11 mouse cellular contexts compared by ENCODE assay signal in genomic region chr11:69421131-69421977, GRCm38 (mm10). TPM values are rescaled to one million over a fixed set of nuclear protein-coding genes. Genes with fewer than 3 reads are reported as not detected.
DNase-seq lines count a peak whose midpoint lies in the region; ATAC-seq and TF ChIP-seq lines count a peak whose summit lies in the region.
"Had no signal": no experiment of that assay in that cellular context is flagged by ENCODE, and none has a peak within 500 bp of the region (broad histone marks: within the 10 kb centered on the region; RNA-seq: fewer than 3 reads in every experiment).

No protein-coding gene starts in this region.

- no peak overlapping the region for H3K4me3 ChIP-seq in heart, postnatal 0 days (ENCODE audit: low read depth, low read length)
- peak overlapping the region; percentile 79 for H3K4me3 ChIP-seq in embryonic facial prominence, embryonic 13.5 days
- peak overlapping the region; percentile 61 for H3K4me3 ChIP-seq in liver, embryonic 13.5 days (replicated peaks)

- H3K4me2 ChIP-seq in heart, postnatal 0 days (ENCODE audit: low read depth, low read length) = peak overlapping the region; percentile 95; the same call in 1 of the 2 replicates
- H3K4me2 ChIP-seq in embryonic facial prominence, embryonic 13.5 days = peak overlapping the region; percentile 97
- peak overlapping the region; percentile 95 for H3K4me2 ChIP-seq in liver, embryonic 13.5 days

- intact Hi-C loops in heart, postnatal 14 days (cut with DNase I) = no loop called here
- intact Hi-C loops in left cerebral cortex, postnatal 4 days (cut with DNase I) = no loop called here

- H3K27me3 ChIP-seq in heart, postnatal 0 days (ENCODE audit: control insufficient read depth, insufficient read depth, low read length) = peaks cover 13% of the 10 kb centered on the region; the same call in 1 of the 2 replicates
- peaks cover 28% of the 10 kb centered on the region for H3K27me3 ChIP-seq in embryonic facial prominence, embryonic 13.5 days
- peaks cover 49% of the 10 kb centered on the region for H3K27me3 ChIP-seq in liver, embryonic 13.5 days

- no peak overlapping the region for H3K9ac ChIP-seq in heart, postnatal 0 days (replicated peaks; ENCODE audit: low read depth, low read length)
- 0 out of 2 replicates have a peak overlapping the region, but pooled peaks have one; percentile 27 for H3K9ac ChIP-seq in embryonic facial prominence, embryonic 13.5 days
- H3K9ac ChIP-seq in liver, embryonic 13.5 days = no peak overlapping the region

- no peak for TF ChIP-seq EP300 in heart, postnatal 0 days (IDR thresholded peaks at IDR 0.05; ENCODE audit: low read depth)

- no peaks in the 10 kb centered on the region for H3K9me3 ChIP-seq in heart, postnatal 0 days (replicated peaks; ENCODE audit: control insufficient read depth, low read length)
- H3K9me3 ChIP-seq in embryonic facial prominence, embryonic 13.5 days = no peaks in the 10 kb centered on the region
- H3K9me3 ChIP-seq in liver, embryonic 13.5 days (replicated peaks) = no peaks in the 10 kb centered on the region

- no peak for ATAC-seq in heart, postnatal 0 days (ENCODE audit: insufficient read depth, low read depth)
- ATAC-seq in embryonic facial prominence, embryonic 13.5 days (ENCODE audit: insufficient number of reproducible peaks, insufficient read depth, low FRiP score, low TSS enrichment, low read depth) = no peak
- no peak for ATAC-seq in liver, embryonic 13.5 days (ENCODE audit: low read depth)
- no peak for ATAC-seq in activated CD4-positive, CD25-positive, alpha-beta regulatory T cell, adult 4 months
- ATAC-seq: Patski had no signal

- peaks cover 16% of the 10 kb centered on the region for H3K4me1 ChIP-seq in heart, postnatal 0 days (ENCODE audit: control insufficient read depth, insufficient read depth)
- peaks cover 34% of the 10 kb centered on the region for H3K4me1 ChIP-seq in embryonic facial prominence, embryonic 13.5 days
- H3K4me1 ChIP-seq in liver, embryonic 13.5 days (replicated peaks) = peaks cover 67% of the 10 kb centered on the region

- DNase-seq in heart, postnatal 0 days (ENCODE audit: low spot score) = peak; percentile 5
- DNase-seq in heart, postnatal 14 days = no peak
- DNase-seq in embryo, embryonic 10.5 days (ENCODE audit: low spot score) = peak; percentile 32
- no peak for DNase-seq in liver, embryonic 13.5 days
- no peak for DNase-seq in layer of hippocampus, postnatal 14 days (ENCODE audit: low spot score in 2 of 2)
- no peak for DNase-seq in left cerebral cortex, postnatal 4 days
- DNase-seq: gastrocnemius, adult 2 months; layer of hippocampus, postnatal 36 days had no signal

- H3K36me3 ChIP-seq in heart, postnatal 0 days (replicated peaks; ENCODE audit: control insufficient read depth, insufficient read depth, low read length) = no peaks in the 10 kb centered on the region
- no peaks in the 10 kb centered on the region for H3K36me3 ChIP-seq in embryonic facial prominence, embryonic 13.5 days
- H3K36me3 ChIP-seq in liver, embryonic 13.5 days = no peaks in the 10 kb centered on the region

- no peak overlapping the region for H3K27ac ChIP-seq in heart, postnatal 0 days (ENCODE audit: low read depth)
- no peak overlapping the region for H3K27ac ChIP-seq in embryonic facial prominence, embryonic 13.5 days
- no peak overlapping the region for H3K27ac ChIP-seq in liver, embryonic 13.5 days

- no peak for TF ChIP-seq CTCF in heart, postnatal 0 days (IDR thresholded peaks at IDR 0.05; ENCODE audit: low read depth)

- WGBS in heart, postnatal 0 days = 21% methylated on average over 25 of the region's 25 CpGs
- 11% methylated on average over 25 of the region's 25 CpGs for WGBS in embryonic facial prominence, embryonic 13.5 days
- 30% methylated on average over 25 of the region's 25 CpGs for WGBS in liver, embryonic 13.5 days (ENCODE audit: insufficient replicate concordance)

RNA-seq across cellular contexts. Expression of gene Kdm6b, which starts 7.9 kb away (rescaled TPM):
- total RNA-seq in heart, postnatal 0 days (2014; rRNA removed; ENCODE audit: low replicate concordance) = 7.8 and 10.0 TPM in 2 replicates
- polyA plus RNA-seq in heart, postnatal 0 days (2015; fragmentation: Nextera tagmentation; extraction: Ambion mirVana) = 23.0 and 23.6 TPM in 2 replicates
- 10 to 100 TPM; 45.7 to 50.6 TPM for total RNA-seq in heart, postnatal 14 days (2021)
- 41.3 and 43.1 TPM in 2 replicates for polyA plus RNA-seq in embryonic facial prominence, embryonic 13.5 days (2015; fragmentation: Nextera tagmentation; extraction: Ambion mirVana)
- polyA plus RNA-seq in liver, embryonic 13.5 days (2015; fragmentation: Nextera tagmentation; extraction: Ambion mirVana) = 4.8 and 5.1 TPM in 2 replicates
- total RNA-seq in layer of hippocampus, postnatal 14 days (2021) = 10 to 100 TPM; 41.7 to 42.8 TPM
- 10 to 100 TPM; 77.2 to 85.8 TPM for total RNA-seq in left cerebral cortex, postnatal 4 days (2021)
- polyA plus RNA-seq in activated CD4-positive, CD25-positive, alpha-beta regulatory T cell, adult 4 months (2017; shearing (Covaris generic)) = 10 to 100 TPM; 23.6 to 28.3 TPM

RNA-seq across cellular contexts. Expression of gene Tmem88, which starts 23.3 kb away (rescaled TPM):
- total RNA-seq in heart, postnatal 0 days (2014; rRNA removed; ENCODE audit: low replicate concordance) = 32.4 and 33.0 TPM in 2 replicates
- 59.7 and 62.5 TPM in 2 replicates for polyA plus RNA-seq in heart, postnatal 0 days (2015; fragmentation: Nextera tagmentation; extraction: Ambion mirVana)
- 10 to 100 TPM; 37.4 to 39.6 TPM for total RNA-seq in heart, postnatal 14 days (2021)
- polyA plus RNA-seq in embryonic facial prominence, embryonic 13.5 days (2015; fragmentation: Nextera tagmentation; extraction: Ambion mirVana) = 13.2 and 16.4 TPM in 2 replicates
- 8.9 and 9.5 TPM in 2 replicates for polyA plus RNA-seq in liver, embryonic 13.5 days (2015; fragmentation: Nextera tagmentation; extraction: Ambion mirVana)
- total RNA-seq in layer of hippocampus, postnatal 14 days (2021) = 1 to 10 TPM; 2.1 to 2.3 TPM
- 1 to 10 TPM; 3.1 to 4.2 TPM for total RNA-seq in left cerebral cortex, postnatal 4 days (2021)
- under 1 TPM; 0.22 to 0.51 TPM for polyA plus RNA-seq in activated CD4-positive, CD25-positive, alpha-beta regulatory T cell, adult 4 months (2017; shearing (Covaris generic))

RNA-seq across cellular contexts. Expression of gene Cyb5d1, which starts 25.9 kb away (rescaled TPM):
- total RNA-seq in heart, postnatal 0 days (2014; rRNA removed; ENCODE audit: low replicate concordance) = 14.2 and 17.6 TPM in 2 replicates
- polyA plus RNA-seq in heart, postnatal 0 days (2015; fragmentation: Nextera tagmentation; extraction: Ambion mirVana) = 16.7 and 18.6 TPM in 2 replicates
- total RNA-seq in heart, postnatal 14 days (2021) = 10 to 100 TPM; 25.0 to 29.3 TPM
- polyA plus RNA-seq in embryonic facial prominence, embryonic 13.5 days (2015; fragmentation: Nextera tagmentation; extraction: Ambion mirVana) = 43.4 and 46.5 TPM in 2 replicates
- polyA plus RNA-seq in liver, embryonic 13.5 days (2015; fragmentation: Nextera tagmentation; extraction: Ambion mirVana) = 10.3 and 13.0 TPM in 2 replicates
- total RNA-seq in layer of hippocampus, postnatal 14 days (2021) = 10 to 100 TPM; 36.0 to 39.7 TPM
- 10 to 100 TPM; 36.3 to 41.1 TPM for total RNA-seq in left cerebral cortex, postnatal 4 days (2021)
- polyA plus RNA-seq in activated CD4-positive, CD25-positive, alpha-beta regulatory T cell, adult 4 months (2017; shearing (Covaris generic)) = 10 to 100 TPM in 1 of 2 experiments, 1 to 10 TPM in 1; 9.4 to 17.9 TPM

RNA-seq across cellular contexts. Expression of gene Naa38, which starts 26.1 kb away (rescaled TPM):
- 64.9 and 93.4 TPM in 2 replicates for total RNA-seq in heart, postnatal 0 days (2014; rRNA removed; ENCODE audit: low replicate concordance)
- polyA plus RNA-seq in heart, postnatal 0 days (2015; fragmentation: Nextera tagmentation; extraction: Ambion mirVana) = 171 and 175 TPM in 2 replicates
- total RNA-seq in heart, postnatal 14 days (2021) = 10 to 100 TPM; 85.4 to 91.7 TPM
- polyA plus RNA-seq in embryonic facial prominence, embryonic 13.5 days (2015; fragmentation: Nextera tagmentation; extraction: Ambion mirVana) = 145 and 150 TPM in 2 replicates
- polyA plus RNA-seq in liver, embryonic 13.5 days (2015; fragmentation: Nextera tagmentation; extraction: Ambion mirVana) = 102 and 105 TPM in 2 replicates
- 100 to 1,000 TPM in 1 of 2 experiments, 10 to 100 TPM in 1; 99.3 to 111 TPM for total RNA-seq in layer of hippocampus, postnatal 14 days (2021)
- 10 to 100 TPM; 60.2 to 63.9 TPM for total RNA-seq in left cerebral cortex, postnatal 4 days (2021)
- 100 to 1,000 TPM; 146 TPM for polyA plus RNA-seq in activated CD4-positive, CD25-positive, alpha-beta regulatory T cell, adult 4 months (2017; shearing (Covaris generic))

RNA-seq across cellular contexts. Expression of gene Chd3, which starts 52.1 kb away (rescaled TPM):
- 23.6 and 23.8 TPM in 2 replicates for total RNA-seq in heart, postnatal 0 days (2014; rRNA removed; ENCODE audit: low replicate concordance)
- polyA plus RNA-seq in heart, postnatal 0 days (2015; fragmentation: Nextera tagmentation; extraction: Ambion mirVana) = 10.3 and 12.4 TPM in 2 replicates
- 10 to 100 TPM; 45.4 to 47.4 TPM for total RNA-seq in heart, postnatal 14 days (2021)
- polyA plus RNA-seq in embryonic facial prominence, embryonic 13.5 days (2015; fragmentation: Nextera tagmentation; extraction: Ambion mirVana) = 135 and 142 TPM in 2 replicates
- 2.6 and 4.4 TPM in 2 replicates for polyA plus RNA-seq in liver, embryonic 13.5 days (2015; fragmentation: Nextera tagmentation; extraction: Ambion mirVana)
- total RNA-seq in layer of hippocampus, postnatal 14 days (2021) = 100 to 1,000 TPM; 519 to 534 TPM
- total RNA-seq in left cerebral cortex, postnatal 4 days (2021) = 100 to 1,000 TPM; 552 to 572 TPM
- 10 to 100 TPM; 58.7 to 62.7 TPM for polyA plus RNA-seq in activated CD4-positive, CD25-positive, alpha-beta regulatory T cell, adult 4 months (2017; shearing (Covaris generic))

Comparison
In these comparisons a context has a peak if more than half of its experiments do, and no peak if none do; other contexts are left out.
1. DNase-seq: peak in heart, postnatal 0 days (single experiment) and embryo, embryonic 10.5 days (single experiment); none in heart, postnatal 14 days (0 of 2), liver, embryonic 13.5 days (single experiment), layer of hippocampus, postnatal 14 days (0 of 2) and left cerebral cortex, postnatal 4 days (single experiment).
2. Peak in every context shown above with its lines, with median percentiles within 50 percentile points of each other: H3K4me2 ChIP-seq.